Mouse (Mus musculus) heart, adult 18-20 months (tissue): ENCODE results near the gene Abca1. TPM values are rescaled to one million over a fixed set of nuclear protein-coding genes. Genes with fewer than 3 reads are reported as not detected.

ENCODE experiments used
- DNase-seq, 2 experiments: peaks; one replicate each; pipeline ENCODE4 v3.0.0; 2021 to 2022; ENCODE audit warnings: mixed read lengths in 1 of 2
- total RNA-seq, 2 experiments: library from RNA; stranded (reverse); gene quantifications; 2 replicates each; pipeline ENCODE4 v1.2.3; 2021

Gene Abca1
- total RNA-seq, 2 experiments from 2014 or later = 15.8 to 17.9 TPM

DNA sequence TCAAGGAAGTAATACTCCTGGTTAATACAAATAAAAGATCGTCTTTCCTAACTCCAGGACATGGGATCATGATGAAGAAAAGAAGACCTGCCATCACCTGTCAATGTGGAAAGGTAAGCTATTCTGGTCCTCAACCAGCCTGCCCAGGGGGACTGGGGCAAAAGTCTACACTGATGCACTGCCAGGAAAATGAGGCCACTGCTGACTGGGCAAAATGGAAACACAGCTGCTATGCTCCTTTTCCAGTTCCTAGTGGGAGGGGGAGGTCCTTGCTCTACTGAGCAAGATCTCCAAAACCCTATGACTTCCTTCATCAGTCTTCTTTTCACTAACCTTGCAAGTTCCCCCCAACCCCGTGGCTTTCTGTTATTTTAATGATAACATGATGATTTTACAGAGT, 73.1 kb downstream of the Abca1 start:
- no peak for DNase-seq

DNA sequence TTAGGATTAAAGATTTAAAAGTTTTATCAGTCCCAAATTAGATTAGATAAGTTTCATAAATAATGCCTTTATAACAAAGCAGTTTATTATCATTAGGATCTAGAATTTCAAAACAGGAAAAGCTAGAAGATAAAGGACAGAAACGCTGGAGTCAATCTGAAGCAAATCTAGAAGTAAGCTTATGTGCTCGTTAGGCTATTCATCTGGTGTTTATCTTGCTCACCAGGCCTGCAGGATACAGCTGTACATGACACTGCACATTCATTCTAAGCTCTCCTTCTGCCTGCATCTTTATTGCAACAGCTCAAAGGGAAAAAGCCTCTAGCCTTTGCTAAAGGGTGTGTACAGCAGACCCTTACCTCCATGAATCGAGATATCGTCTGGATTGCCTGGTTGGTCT, 74.1 kb downstream of the Abca1 start:
- DNase-seq = no peak

DNA sequence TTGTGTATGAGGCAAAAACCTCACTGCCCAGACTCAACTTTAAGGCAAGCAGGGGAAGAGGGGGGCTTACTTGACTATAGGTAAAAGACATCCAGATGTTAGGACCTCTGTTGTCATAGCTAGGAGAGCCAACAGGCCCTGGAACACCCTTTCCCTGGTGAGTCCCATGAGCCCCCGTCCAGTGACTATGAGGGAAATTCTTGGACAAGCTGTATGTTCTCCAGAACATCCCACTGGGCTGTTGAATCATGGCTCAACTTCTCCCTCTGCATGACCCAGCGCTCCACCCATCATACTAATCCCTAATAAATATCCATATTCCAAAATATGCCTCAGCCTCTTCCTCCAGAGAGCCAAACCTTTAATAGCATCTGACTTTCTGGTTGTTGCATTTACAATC, 76.6 kb downstream of the Abca1 start:
- DNase-seq = peak in 1 of 2 experiments; percentile 44

DNA sequence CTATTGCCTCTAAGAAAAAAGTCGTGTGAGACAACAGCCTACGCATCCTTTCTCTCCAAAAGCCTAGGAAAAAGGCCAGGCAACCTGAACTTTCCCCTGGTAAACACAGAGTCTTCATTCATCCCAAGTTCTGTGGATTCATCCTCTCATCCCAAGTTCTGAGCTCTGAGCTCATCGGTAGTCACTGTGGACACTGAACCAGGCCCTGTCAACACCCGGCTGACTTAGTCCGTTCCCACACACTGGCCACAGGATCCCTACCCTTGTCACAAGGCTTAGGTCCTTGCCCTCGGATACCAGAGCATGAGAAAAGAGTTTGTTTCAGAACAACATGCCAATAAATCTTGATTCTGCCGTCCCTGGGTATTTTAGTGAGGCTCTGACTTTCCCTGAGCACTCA, 77.2 kb downstream of the Abca1 start:
- DNase-seq = peak in 1 of 2 experiments; percentile 55

DNA sequence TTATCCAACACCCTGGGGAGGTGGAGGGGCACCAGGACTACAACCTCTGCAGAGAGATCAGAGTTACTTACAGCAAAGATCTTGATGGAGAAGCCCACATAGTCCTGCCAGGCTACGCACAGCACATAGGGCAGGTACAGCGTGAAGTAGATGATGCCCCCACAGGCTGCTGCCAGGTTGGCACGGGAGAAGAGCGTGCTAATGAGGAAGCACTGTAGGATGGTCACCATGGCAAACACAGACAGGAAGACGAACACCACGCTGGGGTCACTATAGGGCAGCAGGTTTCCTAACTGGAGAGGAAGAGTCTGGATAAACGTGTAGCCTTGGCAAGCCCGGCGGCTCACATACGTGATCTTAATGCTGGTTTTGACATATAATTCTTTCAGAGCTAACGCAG, 77.8 kb downstream of the Abca1 start:
- no peak for DNase-seq

DNA sequence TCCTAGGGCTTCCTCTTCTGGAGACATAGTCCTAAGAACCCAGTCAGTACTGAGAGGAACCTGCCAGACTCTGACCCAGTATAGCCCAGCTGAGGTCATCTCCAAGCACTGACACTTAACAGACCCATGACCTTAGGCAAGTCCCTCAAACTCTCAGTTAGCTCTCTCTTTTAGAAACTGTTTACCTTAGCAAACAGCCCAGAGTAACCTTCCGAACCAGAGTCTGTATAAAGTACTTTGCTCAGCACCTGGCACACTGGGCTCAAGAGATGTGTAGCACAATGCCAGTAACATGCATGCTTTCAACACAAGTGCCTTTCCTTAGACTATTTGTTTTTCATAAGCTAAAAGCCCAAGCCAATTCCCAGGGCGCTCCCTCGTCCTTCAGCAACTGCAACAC, 79.4 kb downstream of the Abca1 start:
- DNase-seq = no peak

DNA sequence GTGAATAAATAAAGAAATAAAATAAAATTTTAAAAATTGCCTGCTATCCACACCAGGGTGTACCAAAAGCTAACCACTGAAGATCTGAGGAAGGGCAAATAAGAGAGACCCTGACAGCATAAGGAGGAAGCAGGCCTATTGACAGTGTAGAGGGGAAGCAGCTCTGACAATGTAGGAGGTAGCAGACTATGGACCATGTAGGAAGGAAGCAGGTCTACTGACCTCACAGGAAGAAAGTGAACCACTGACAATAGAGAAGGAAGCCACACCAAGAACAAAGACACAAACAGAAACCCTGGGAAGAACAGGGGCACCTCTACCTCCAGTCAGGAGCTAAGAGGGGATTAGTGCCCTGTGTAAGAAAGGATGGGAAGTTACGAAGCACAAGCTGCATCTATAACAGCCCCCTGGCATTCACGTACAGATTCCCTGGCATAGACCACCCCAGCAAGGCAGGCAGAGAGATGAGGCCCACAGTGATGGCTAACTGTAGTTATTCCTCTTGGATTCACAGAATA, 80.8 kb downstream of the Abca1 start:
- peak in 1 of 2 experiments; percentile 31 for DNase-seq

DNA sequence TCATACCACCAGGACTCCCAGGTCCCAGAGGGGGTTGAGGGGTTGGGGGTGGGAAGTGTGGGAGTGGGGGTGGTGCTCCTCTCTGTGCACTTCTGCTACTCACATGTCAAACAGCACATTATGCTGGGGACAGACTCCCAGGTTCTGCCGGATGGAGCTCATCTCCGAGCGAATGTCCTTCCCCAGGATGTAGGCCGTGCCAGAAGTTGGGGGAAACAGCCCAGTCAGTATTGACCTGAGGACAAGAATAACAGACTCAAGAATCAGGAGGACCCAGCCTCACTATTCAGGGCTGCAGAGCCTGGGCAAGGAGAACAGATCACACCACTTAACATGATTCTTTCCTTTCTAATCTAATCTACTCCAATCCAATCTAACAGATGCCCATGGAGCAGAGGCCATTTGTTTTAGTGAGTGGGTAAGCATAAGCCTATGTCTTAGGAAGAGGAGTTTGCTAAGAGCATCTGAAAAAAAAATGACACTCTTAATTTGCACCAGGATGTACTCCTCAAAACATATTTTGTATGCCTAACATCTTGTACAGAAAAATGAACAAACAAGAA, 82.8 kb downstream of the Abca1 start:
- DNase-seq = no peak

DNA sequence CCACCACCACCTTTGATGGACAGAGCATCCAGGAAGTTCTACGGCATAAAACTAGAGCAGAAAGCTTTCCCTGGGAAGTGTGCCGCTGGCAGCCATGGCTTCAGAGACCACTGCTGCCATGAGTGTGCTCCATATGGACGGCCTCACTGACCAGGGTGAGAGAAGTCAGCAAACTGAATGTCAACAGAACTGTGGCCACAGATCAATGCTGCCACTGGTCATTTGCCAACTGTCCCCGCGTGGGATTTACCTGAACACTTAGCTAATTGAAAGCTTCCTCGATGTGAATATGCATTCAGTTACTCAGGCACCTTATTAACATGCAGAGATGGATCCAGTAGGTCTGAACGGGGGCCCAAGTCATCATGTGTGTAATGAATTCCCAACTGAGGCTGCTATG, 86.7 kb downstream of the Abca1 start:
- DNase-seq = no peak

DNA sequence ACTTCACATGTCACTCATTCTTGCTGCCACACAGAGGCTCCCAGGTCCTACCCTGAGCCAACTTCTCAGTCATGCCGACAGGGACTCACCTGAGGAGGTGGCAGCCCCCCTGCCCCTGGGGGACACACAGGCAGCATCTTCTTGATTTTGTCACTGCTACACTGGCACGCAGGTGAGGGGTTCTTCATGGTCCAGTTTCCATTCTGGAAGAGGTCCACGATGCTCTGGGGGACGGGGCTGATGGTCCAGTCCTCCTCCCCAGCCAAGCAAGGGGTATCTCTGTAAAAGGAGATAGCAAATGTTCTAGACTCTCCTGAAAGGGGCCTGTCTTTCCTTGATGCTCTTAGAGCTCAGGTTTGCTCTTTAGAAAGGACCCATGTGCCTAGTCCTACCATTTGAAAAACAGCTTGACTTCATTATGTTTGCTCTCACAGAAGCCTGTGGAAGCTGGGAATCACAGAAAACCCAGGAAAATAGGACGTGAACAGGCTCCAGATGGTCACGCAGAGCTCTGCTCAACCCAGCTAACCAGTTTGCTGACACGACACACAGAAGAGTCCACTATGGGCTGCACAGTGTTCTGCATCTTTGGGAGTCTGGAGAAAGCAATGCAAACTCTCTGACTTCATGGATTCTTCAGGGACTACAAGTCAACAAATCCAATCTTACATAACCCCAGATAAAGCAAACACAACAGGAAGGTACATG, 97.2 kb downstream of the Abca1 start:
- no peak for DNase-seq

DNA sequence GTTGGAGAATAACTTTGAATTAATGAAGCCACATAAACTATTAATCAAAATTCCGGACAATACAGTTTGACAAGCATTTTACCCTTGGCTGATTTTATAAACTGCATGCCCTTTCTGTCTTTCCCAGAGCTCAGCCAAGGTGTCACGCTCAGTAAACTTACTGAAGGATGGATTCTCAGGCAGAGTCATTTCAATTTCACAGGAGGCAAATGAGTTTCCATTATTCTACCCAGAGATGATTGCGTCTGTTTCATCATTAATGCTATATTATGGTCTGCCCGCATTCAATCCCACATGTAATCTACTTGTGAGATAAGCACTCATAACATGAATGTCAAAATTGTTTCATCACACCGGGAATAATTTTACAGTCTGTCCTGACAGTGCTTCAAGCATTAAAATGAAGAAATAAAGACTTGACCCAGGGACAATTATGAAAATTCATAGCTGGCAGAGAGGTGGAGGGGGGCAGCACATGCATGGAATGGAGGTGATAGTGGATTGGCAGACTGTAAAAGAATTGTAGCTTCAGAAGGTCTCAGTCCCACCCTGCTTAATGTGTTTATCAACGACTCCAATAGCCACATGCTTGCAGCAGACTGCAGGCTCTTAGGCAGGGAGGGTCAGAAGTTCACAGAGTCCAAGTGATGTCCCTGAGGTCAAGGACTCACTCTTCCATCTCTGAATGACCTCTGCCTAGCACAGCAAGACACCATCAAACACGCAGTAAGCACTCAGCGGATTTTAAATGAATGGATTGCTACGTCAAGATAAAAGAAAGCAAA, 113.3 kb downstream of the Abca1 start:
- no peak for DNase-seq

DNA sequence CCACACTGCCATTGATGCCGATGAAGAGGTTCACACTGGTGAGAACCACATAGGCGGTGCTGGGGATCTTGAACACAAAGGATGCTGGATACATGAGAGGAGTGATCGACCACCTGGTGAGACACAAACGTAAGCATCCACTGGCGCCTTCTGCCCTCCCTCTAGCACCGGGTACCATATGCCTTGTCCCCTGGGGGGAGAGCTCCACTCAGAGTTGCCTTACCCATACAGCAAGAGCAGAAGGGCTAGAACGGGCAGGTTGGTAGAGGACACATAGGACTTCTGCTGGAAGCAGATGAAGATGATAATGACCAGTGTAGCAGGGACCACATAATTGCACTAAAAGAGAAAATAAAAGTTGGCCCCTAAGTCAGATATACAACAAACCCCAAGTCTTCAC, 113.9 kb downstream of the Abca1 start:
- no peak for DNase-seq

DNA sequence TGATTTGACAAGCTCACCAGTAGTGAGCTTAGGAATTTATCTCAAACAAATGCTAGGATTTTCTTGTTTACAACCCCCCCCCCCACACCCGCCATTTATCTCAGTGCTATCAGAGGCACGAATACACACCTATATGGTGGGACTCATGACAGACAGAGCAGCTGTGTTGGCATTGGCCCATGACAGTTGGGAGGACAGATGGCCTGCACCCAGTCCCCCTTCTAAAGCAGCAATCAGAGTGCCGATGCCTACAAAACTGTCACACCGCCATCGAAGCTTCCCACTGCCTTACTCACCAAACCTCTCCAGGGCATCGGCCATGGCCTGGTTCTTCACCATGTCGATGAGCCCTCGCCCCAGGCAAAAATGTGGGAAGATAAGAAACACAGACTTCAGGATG, 115.9 kb downstream of the Abca1 start:
- DNase-seq = no peak

DNA sequence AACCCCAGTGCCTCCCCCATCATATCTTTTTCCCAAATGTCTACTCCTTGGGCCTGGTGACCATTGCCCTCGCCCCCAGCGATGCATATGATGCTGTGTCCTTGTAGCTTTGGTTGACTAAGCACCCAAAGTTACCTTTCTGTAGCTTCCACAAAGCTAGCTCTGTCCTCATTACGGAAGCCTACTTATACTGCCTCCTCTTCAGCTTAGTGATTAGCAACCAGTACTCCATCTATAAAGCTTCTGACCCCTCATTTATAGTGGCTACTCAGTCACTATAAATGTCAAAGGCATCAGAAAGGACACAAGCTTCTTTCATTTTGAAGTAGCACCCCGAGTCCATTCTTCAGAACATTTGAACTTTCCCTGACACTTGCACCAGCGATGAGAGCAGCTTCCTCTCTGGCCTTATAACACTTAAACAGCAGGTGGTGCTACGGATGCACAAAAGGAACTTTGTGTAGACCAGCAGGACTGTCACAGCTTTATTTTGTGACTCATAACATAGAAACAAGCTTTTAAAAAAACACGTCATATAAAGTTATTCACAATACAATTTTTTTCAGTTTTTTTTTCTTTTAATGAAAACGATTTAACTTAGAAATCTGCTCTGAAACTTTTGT, 129.3 kb downstream of the Abca1 start:
- no peak for DNase-seq

DNA sequence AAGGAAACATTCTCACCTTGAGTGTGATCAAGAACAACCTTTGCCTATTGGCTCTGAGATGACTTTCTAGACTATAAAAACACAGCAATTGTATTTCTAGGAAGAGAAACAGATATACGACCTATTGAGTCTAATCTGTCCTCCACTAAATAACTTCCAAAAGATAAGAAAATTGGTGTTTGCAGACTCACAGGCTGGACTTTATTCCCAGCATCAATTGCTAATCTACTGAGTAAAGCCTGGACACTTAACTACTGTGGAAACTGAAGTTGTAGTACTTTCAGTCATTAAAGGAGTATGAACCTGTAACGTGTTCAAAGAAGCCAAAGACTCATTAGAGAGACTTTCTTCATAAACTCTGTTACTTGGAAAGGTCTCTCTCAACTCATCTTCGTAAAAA, 131.9 kb downstream of the Abca1 start:
- DNase-seq = no peak

DNA sequence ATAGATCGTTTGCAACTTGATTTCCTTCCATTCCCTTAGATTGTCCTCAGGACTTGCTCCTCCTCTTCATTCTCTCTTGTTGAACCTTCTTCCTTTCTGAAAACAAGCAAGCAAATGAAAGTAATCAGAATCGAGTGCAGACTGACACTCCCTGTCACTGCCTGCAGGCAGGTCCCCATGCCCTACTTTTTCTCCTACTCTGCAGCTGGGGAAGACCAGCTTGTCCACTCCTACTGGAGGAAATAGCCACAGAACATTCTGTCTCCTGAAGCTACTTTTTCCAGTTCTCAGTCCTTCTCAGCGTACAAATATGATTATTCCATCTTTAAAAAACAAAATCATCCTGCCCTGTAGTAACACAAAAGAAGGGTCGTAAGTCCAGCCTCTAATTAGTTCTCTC, 135.3 kb downstream of the Abca1 start:
- DNase-seq = peak in 1 of 2 experiments; percentile 30

DNA sequence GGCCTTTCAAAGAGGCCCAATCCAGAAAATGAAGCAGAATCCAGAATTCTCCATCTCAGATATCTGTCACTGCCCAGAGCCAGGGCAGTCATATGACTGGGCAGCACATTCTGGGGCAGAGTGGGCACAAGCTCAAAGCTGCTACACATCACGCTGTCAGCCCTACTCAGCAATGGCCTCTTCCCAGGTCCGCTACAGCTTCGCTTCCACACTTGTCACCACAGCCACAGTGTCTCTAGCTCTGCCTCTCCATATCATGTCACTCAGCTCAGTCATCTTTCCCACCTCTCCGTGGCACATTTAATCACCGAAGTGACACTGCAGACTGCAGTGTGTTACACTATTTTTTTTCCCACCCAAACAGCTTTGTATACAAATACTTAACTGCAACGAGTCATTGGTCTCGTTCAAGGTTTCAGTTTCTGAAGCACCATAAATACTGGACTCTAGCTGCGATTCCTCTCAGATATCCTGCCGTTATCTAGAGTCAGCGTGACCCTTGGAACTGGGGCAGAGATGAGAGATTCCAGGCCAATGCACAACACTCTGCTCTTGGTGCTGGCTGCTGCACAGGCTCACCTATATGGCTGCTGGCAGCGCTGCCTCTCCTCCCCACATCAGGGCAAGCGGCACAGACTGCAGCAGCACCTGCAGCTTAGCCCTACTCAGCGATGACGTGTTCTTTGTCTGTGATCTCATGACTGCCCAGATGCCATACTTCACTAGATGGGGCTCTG, 136.3 kb downstream of the Abca1 start:
- no peak for DNase-seq

DNA sequence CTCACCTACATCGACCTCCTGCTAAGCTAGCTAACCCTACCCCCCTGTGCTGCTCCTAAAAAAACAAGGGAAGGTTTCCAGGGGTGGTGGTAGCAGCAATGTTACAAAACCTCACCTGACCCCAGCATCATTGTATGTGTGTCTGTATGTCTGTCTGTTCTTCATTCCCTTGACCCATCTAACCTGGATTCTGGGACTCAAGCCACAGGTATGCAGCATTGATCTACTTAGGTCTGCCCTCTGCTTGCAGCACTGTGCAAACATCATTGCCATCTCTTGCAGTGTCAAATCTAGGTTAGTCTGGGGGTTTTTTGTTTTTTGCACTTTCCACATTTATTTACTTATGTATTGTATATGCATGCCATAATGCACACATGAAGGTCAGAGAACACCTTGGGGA, 141.3 kb downstream of the Abca1 start:
- DNase-seq = no peak

DNA sequence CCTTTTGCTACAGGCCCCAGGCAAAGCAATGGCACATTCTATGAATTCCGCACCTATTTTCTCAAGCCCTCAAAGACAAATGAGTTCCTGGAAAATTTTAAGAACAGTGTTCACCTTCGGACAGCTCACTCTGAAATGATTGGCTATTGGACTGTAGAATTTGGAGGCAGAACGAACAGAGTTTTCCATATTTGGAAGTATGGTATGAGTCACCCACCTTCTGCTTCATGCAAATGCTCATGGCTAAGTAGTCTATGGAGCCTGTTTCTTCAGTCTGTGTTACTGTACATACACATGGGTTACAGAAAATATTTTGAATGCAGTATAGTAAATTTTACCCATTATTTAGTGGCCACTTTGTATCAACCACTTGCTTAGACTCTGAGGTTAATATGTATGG, 144.7 kb downstream of the Abca1 start:
- no peak for DNase-seq

DNA sequence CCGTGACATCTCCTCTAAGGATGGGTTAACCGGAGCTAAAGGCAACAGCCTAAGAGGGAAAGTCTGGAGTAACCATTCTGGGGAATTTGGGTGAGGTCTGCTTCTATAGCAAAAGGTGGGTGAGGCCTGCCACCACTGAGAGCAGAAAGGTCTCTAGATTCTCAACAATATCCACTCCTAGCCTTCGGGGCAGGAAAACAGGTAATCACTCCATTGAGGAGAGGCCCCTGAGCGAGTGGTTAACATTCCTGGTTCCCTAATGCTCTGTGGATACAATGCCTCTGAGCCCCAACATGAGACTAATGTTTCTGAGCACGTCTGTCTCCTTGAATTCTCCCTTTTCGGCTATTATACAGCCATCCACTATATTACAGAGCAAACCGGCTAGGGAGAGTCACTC, 145.3 kb downstream of the Abca1 start:
- no peak for DNase-seq

DNA sequence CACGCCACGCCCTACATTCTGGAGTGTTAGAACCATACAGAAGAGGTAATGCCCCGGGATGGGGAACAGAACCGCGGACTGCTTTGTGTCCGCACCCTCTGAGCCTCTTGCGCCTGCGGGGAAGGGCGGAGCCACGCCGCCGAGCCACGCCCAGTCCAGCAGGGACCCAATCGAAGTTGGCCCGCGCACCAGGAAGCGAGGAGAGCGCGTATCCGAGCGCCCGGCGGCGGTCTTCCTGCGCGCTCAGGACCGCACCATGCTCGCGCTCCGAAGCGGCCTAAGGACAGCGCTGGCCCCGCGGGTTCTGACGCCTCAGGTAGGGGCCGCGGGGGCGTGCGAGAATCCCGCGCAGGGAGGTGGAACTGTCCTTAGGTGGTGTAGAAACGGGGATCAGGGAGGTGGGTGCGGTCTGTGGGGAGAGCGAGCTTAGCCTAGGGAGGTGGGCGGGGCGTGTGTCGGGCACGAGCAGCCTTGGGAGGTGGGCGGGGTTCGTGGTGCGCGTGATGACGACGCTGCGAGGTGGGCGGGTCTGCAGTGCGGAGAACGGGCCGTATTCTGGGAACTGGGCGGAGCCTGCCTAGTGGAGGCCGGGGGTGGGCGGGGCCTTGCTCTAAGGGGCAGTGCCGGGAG, 147.8 kb downstream of the Abca1 start, which contains the start of gene Nipsnap3b:
Gene Nipsnap3b, plus strand, starts transcription at position 149 of the 630 bp plus-strand sequence.
- peak; percentile 94 to 96 for DNase-seq

DNA sequence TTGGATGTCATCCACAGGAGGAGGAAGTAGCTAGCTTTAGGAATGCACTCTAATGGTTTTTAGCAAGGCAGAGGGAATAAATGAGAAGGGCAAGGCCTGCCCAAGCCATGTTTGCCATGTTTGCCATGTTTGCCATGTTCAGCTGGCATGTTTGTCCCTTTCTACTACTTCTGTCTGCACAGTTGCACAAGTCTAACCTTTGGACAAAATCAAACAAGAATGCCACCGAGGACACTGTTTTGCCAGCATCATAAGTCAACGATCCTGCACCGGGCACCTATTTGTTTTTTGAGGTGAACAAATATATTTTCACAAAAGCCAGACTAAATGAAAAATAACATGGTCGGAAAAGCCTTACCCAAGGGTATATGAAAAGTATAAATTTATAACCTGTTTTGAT, 149.8 kb downstream of the Abca1 start:
- DNase-seq = no peak
